Mouse (Mus musculus) forebrain, embryonic 15.5 days (tissue): Measurements from ENCODE around the gene Rad21l. TPM values are rescaled to one million over a fixed set of nuclear protein-coding genes. Genes with fewer than 3 reads are reported as not detected.
A peak's percentile ranks its signal among the peaks of the same experiment; 100 is the strongest.

ENCODE experiments used
- ATAC-seq: fragments of 200-750 bp; cut with Nextera tagmentation; replicated peaks from 2 replicates; pipeline ENCODE4 v1.8.0; 2017; ENCODE audit warnings: mild to moderate bottlenecking, moderate TSS enrichment, moderate library complexity
- H3K27ac ChIP-seq: fragments of 300-500 bp; sonication (generic); replicated peaks from 2 replicates; pipeline ENCODE4 v1.5.1; 2015; ENCODE audit warnings: mild to moderate bottlenecking, inconsistent platforms
- H3K27me3 ChIP-seq: fragments of 300-500 bp; sonication (generic); 2 replicates; pipeline ENCODE4 v1.6.1; 2015; ENCODE audit warnings: inconsistent platforms
- H3K36me3 ChIP-seq: fragments of 300-500 bp; sonication (generic); 2 replicates; pipeline ENCODE4 v1.6.1; 2015; ENCODE audit warnings: mild to moderate bottlenecking, inconsistent platforms
- H3K4me1 ChIP-seq: fragments of 300-500 bp; sonication (generic); 2 replicates; pipeline ENCODE4 v1.6.1; 2015; ENCODE audit warnings: inconsistent platforms
- H3K4me2 ChIP-seq: fragments of 300-500 bp; sonication (generic); replicated peaks from 2 replicates; pipeline ENCODE4 v1.6.1; 2015; ENCODE audit warnings: mild to moderate bottlenecking, inconsistent platforms
- H3K4me3 ChIP-seq: fragments of 300-500 bp; sonication (generic); 2 replicates; pipeline ENCODE4 v1.5.1; 2015; ENCODE audit warnings: mild to moderate bottlenecking, inconsistent platforms
- H3K9ac ChIP-seq: fragments of 300-500 bp; sonication (generic); replicated peaks from 2 replicates; pipeline ENCODE4 v1.6.1; 2015; ENCODE audit warnings: mild to moderate bottlenecking, inconsistent platforms
- H3K9me3 ChIP-seq: fragments of 300-500 bp; sonication (generic); 2 replicates; pipeline ENCODE4 v1.6.1; 2016; ENCODE audit warnings: inconsistent platforms
- WGBS: fragments of 180-500 bp; shearing (Covaris S2); methylation state at CpG from one replicate; pipeline ENCODE4 v1.1.7; 2015; ENCODE audit warnings: mixed read lengths; 5-methylcytosine and 5-hydroxymethylcytosine counted together
- polyA plus RNA-seq: library from polyadenylated mRNA; unstranded; fragments of >200 nt; fragmentation: Nextera tagmentation; extraction: Ambion mirVana; gene quantifications from 2 replicates; pipeline ENCODE4 v1.2.1, GENCODE M21; 2015

The Rad21l gene
- polyA plus RNA-seq, 1 experiment from 2014 or later, result 0.10 TPM

DNA sequence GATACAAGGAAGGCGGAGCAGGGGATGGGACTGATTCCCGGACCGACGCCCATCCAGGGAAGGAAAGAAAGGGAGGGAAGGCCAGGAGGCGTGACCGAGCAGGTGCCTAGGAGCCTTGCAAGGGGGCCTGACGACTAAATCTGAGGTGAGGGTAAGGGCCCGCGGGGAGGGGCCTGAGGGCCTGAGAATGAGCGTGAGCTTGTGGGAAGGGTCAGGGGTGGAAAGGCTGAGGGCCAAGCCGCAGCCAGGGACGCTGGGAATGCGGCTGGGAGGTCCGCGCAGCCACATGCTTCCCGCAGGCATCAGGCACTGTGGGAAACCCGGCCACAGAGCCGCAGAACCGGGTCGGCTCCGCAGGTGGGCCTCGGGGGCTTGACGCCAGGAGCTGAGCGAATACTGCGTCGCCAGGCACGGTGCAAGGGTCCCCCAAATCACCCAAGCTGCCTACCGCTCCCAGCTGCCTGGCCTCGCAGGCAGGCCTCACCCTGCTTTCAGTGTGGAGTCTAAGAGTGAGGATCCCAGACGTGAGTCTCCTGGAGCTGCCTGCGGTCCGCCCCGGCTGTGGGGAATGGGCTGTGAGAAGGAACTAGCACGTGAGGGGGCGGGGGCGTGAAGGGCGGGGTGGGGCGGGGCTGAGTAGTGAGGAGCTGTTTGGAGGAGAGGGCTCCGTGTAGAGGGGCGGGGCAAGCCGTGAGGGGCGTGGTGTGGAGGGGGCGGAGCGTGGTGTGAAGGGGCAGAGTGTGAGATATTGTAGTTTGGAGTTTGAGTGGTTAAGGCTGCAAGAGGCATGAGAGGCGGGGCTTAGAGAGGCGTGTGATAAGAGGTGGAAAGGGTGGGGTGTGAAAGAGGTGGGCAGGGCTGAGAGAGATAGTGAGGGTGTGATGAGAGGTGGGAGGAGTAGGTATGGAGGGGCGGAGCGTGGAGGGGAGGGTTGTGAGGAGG is 2.0 kb upstream of the Rad21l start:
- ATAC-seq, result peak; percentile 35; the same call in 1 of the 2 replicates
- H3K4me1 ChIP-seq, result no peaks in the 10 kb centered on the region; the same call in 1 of the 2 replicates
- H3K36me3 ChIP-seq, result no peaks in the 10 kb centered on the region
- H3K4me3 ChIP-seq, result peak overlapping the region; percentile 7; the same call in 1 of the 2 replicates
- H3K9ac ChIP-seq, result no peak overlapping the region
- no peak overlapping the region for H3K27ac ChIP-seq
- H3K9me3 ChIP-seq, result no peaks in the 10 kb centered on the region
- H3K27me3 ChIP-seq, result no peaks in the 10 kb centered on the region
- H3K4me2 ChIP-seq, result peak overlapping the region; percentile 30
- whole genome bisulfite sequencing, result 41% methylated on average over 48 of the region's 48 CpGs

DNA sequence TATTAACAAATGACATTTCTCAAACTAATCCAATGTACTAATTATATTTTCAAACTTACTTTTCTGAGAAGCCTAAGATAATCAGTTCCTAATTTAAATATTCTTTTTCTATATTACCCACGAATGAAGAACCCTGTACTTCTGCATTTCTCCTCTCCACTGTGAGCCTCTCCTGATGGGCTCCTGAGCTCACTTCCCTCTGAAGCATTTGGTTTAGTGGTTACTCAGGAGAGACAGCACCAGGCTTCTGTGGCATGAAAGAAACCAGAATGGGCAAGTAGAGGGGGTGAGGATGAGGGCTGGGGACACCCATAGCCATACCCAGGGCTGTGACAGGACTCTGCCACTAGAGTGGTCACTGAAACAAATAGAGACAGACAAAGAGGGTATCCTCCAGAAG is 16.3 kb downstream of the Rad21l start:
- Histone ChIP-seq H3K36me3 (no peaks in the 10 kb centered on the region), H3K27me3 (no peaks in the 10 kb centered on the region), H3K9ac (no peak overlapping the region), H3K4me1 (no peaks in the 10 kb centered on the region), H3K4me3 (no peak overlapping the region), H3K27ac (no peak overlapping the region), H3K4me2 (no peak overlapping the region), H3K9me3 (no peaks in the 10 kb centered on the region)
- WGBS, result 63% methylated on average over 1 of the region's 1 CpGs
- ATAC-seq, result no peak

DNA sequence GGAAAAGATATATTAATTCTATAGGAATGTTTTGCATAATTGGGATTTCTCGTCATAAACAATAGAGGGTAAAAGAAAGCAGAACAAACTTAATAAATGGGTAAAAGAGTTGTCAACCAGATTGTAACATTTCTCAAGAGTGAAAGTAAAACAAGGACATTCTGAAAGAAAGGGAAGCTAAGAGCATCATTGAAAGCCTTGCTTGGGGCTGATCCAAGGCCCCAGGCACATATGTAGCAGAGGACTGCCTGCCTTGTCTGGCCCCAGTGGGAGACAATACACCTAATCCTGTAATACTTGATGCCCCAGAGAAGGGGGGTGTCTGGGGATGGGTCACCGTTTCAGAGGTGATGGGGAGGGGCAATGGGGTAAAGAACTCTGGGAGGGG is 32.3 kb downstream of the Rad21l start:
- 48% methylated on average over 2 of the region's 2 CpGs for WGBS
- Histone ChIP-seq H3K9ac (no peak overlapping the region), H3K27me3 (no peaks in the 10 kb centered on the region), H3K27ac (no peak overlapping the region), H3K4me3 (no peak overlapping the region), H3K4me2 (no peak overlapping the region), H3K36me3 (no peaks in the 10 kb centered on the region), H3K9me3 (no peaks in the 10 kb centered on the region), H3K4me1 (peaks cover 19% of the 10 kb centered on the region)
- no peak for ATAC-seq

DNA sequence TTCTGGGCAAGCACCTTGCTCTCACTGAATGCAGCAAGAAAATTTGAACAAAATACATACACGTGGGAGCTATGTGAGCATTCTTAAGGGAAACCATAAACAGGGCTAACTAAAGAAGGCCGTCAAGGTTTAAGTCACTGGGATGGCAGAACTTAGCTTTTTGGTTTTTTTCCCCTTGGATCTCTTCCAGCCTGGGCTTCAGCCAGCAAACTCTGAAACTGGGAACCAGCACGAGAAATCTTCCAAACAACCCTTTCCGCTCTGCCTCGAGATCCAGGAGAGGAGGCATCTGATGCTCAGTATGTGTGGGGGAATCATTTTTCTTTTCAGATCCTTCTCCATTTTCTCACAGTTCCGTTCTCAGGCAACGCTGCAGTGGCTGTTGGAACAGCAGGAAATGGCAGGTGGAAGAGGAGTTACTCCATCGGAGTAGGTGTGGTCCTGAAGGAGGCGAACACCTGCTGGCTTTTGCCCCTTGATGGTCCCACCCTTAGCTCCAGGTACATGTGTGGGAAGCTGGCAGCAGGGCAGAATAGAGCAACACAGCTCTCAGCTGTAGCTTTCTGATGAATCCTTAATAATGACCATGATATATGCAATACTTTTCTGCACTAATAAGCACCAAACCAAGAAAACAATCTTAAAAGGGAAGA is 32.8 kb downstream of the Rad21l start:
- Histone ChIP-seq H3K9ac (no peak overlapping the region), H3K4me2 (no peak overlapping the region), H3K9me3 (no peaks in the 10 kb centered on the region), H3K27me3 (no peaks in the 10 kb centered on the region), H3K27ac (no peak overlapping the region; the same call in 1 of the 2 replicates), H3K4me1 (peaks cover 21% of the 10 kb centered on the region), H3K4me3 (no peak overlapping the region), H3K36me3 (no peaks in the 10 kb centered on the region)
- no peak for ATAC-seq
- 57% methylated on average over 9 of the region's 9 CpGs for WGBS

DNA sequence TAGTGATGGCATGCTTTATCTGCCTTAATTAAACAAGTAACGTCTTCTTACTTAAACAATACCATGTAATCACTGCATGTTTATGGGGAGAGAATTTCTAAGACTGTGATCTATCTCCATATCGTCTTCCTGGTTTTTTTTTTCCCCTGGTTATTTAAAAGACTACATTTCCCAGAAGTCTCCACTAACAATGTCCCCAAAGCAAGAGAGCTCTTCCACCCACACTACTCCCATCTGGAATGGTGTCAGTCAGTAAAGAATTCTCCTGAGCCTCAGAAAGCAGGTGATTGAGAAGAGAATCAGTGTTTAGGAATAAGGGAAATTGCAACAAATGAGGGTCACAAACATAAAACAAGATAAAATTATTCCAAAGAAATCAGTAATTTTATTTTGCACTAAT is 33.4 kb downstream of the Rad21l start:
- no peak overlapping the region for H3K4me3 ChIP-seq
- H3K27ac ChIP-seq, result no peak overlapping the region
- no peak overlapping the region for H3K9ac ChIP-seq
- no peaks in the 10 kb centered on the region for H3K27me3 ChIP-seq
- WGBS, result 24% methylated on average over 2 of the region's 2 CpGs
- ATAC-seq, result no peak
- H3K4me1 ChIP-seq, result peaks cover 21% of the 10 kb centered on the region
- H3K36me3 ChIP-seq, result no peaks in the 10 kb centered on the region
- H3K4me2 ChIP-seq, result no peak overlapping the region
- H3K9me3 ChIP-seq, result no peaks in the 10 kb centered on the region

DNA sequence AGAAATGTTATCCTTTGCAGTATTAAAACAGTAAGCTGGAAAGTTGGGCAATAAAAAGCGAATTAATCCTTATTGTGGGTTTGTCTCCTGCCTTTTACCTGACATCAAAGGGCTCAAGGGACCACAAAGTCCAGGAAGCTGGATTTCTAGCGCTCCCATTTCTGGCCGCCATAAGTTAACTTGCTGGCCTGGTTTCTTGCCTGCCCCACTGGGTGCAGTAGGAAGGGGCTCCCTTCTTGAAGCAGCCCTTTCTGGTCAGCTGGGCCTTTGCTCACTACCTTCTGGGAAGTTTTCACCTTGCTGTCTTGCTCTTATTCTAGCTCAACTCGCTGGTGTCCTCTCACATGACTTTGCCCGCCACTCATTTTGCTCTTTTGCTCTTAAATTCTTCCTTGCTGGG is 35.4 kb downstream of the Rad21l start:
- H3K9ac ChIP-seq, result no peak overlapping the region
- no peak overlapping the region for H3K27ac ChIP-seq
- 38% methylated on average over 5 of the region's 5 CpGs for WGBS
- peaks cover 21% of the 10 kb centered on the region for H3K4me1 ChIP-seq
- ATAC-seq, result no peak
- no peak overlapping the region; the same call in 1 of the 2 replicates for H3K4me3 ChIP-seq
- no peaks in the 10 kb centered on the region for H3K36me3 ChIP-seq
- peak overlapping the region; percentile 81; the same call in 1 of the 2 replicates for H3K4me2 ChIP-seq
- no peaks in the 10 kb centered on the region for H3K27me3 ChIP-seq
- no peaks in the 10 kb centered on the region for H3K9me3 ChIP-seq

DNA sequence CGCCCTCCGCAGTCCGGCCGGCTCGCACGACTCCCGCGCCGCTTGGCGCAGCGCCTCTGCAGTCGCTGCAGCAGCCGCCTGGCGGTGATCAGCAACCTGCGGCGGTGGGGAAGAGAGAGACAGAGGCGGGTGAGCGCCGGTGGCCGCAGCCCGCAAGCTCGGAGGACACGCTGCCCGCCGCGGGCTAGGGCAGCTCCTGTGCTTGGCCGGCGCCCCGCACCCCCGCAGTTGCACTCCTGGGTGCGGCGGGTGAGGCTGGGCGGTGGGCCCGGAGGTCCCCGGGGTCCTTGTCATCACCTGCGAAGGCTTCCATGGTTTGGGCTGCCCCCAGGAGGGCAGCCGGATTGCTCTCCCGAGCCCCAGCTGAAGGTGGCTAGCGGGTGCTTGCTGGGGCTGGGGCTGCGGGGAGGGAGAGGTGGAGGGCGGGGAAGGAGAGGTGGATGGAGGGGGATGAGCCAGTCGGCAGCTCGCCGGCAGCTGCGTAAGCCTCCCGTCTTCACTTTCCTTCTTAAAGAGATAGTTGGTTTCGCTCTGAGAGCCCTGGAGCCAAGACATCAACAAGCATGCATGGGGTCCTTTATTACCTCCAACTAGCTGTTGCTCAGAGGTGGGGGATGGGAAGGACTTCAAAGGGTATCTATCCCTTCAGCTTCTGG is 36.0 kb downstream of the Rad21l start, which contains the start of gene Snph:
Gene Snph, minus strand, starts transcription at position 435 of the 656 bp plus-strand sequence.
- WGBS, result 0% methylated on average over 45 of the region's 47 CpGs
- peak; percentile 81 for ATAC-seq

DNA sequence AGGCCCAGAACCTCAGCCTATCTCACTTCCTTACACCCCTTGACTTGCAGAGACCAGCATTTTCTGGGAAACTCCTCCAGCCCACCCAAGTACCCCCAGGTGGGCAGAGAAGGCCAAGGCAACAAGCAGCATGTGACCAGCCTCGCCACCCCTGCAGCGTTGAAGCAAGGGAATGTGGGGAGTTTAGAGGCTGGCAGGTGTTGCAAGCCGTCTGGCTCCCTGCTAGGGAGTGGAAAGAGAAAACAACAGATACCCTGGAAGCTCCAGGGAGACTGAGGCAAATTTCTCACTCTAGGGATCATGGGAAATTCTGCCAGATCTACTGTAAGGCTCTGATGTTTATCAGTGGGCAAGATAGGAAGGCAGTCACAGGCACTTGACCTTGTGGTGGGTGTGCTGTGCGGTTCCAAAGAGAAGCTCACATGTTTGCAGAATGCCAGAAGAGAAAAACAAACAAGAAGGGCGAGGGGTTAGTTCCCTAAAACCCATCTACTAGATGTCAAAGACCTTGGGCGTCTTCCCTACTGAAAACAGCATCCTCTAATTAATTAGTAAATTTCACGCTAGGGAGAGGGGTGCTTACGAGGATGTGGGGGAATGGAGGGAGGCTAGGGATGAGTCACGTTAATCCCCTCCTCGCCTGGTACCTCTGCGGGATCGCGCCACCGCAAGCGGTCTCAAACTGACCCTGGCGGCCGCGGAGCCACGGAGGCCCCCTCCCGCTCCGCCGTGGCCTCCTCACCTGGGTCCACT is 36.8 kb downstream of the Rad21l start:
- 2% methylated on average over 22 of the region's 22 CpGs for WGBS
- Histone ChIP-seq H3K27ac (peak overlapping the region; percentile 77), H3K4me3 (peak overlapping the region; percentile 80), H3K4me1 (peaks cover 21% of the 10 kb centered on the region), H3K9me3 (no peaks in the 10 kb centered on the region), H3K9ac (peak overlapping the region; percentile 86), H3K27me3 (no peaks in the 10 kb centered on the region), H3K36me3 (no peaks in the 10 kb centered on the region), H3K4me2 (peak overlapping the region; percentile 81)
- ATAC-seq, result peak; percentile 10; the same call in 1 of the 2 replicates

More for the DNA sequence above, 36.0 kb downstream of the Rad21l start, which contains the start of gene Snph:
- Histone ChIP-seq H3K9me3 (no peaks in the 10 kb centered on the region), H3K4me3 (peak within 1 kb of the TSS; percentile 80), H3K9ac (peak within 1 kb of the TSS; percentile 86), H3K4me2 (peak within 1 kb of the TSS; percentile 81), H3K27me3 (no peaks in the 10 kb centered on the region), H3K27ac (peak within 1 kb of the TSS; percentile 77), H3K4me1 (peaks cover 21% of the 10 kb centered on the region), H3K36me3 (no peaks in the 10 kb centered on the region)

DNA sequence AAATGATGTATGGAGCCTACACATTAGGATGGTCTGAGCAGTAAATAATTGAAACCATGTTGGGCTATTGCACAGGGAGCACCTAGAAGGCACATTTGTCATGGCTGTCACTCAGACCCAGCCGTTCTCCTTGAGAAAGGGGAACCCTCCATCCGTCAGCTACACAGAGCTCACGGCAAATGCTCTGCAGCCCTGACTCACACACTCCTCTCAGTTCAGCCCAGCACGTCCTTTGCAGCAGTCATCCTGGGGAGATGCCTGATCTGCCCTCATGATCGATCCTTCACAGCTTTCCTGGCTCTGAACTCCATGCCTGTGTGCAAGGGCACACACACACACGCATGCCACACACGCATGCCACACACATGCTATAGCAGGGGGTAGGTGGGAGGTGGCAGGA is 39.0 kb downstream of the Rad21l start:
- no peak for ATAC-seq
- H3K4me1 ChIP-seq, result peaks cover 13% of the 10 kb centered on the region
- no peak overlapping the region for H3K9ac ChIP-seq
- H3K9me3 ChIP-seq, result no peaks in the 10 kb centered on the region
- no peak overlapping the region for H3K27ac ChIP-seq
- no peak overlapping the region for H3K4me2 ChIP-seq
- WGBS, result 80% methylated on average over 7 of the region's 7 CpGs
- no peak overlapping the region for H3K4me3 ChIP-seq
- no peaks in the 10 kb centered on the region for H3K36me3 ChIP-seq
- no peaks in the 10 kb centered on the region for H3K27me3 ChIP-seq

DNA sequence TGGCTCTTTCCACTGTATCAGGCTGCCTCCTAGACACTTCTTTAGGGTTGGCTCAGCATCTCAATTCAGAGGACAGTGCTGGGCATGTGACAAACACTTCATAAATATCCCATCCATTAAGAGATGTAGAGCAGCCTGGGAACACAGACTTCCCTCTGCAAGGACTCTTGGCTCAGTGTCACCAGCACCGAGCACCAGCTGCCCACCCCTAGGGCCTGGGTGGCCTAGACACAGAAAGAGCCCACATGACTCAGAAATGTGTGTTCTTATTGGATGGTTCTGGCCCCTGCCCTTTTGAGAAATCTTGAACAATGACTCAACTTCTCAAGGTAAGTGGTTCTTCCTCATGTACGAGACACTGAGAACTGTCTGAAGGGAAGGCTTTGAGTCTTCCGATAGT is 40.3 kb downstream of the Rad21l start:
- no peak overlapping the region for H3K9ac ChIP-seq
- H3K4me3 ChIP-seq, result no peak overlapping the region
- no peaks in the 10 kb centered on the region for H3K27me3 ChIP-seq
- H3K9me3 ChIP-seq, result no peaks in the 10 kb centered on the region
- no peak for ATAC-seq
- H3K27ac ChIP-seq, result no peak overlapping the region
- H3K4me1 ChIP-seq, result peaks cover 13% of the 10 kb centered on the region
- H3K4me2 ChIP-seq, result no peak overlapping the region
- no peaks in the 10 kb centered on the region for H3K36me3 ChIP-seq
- WGBS, result 82% methylated on average over 3 of the region's 3 CpGs

DNA sequence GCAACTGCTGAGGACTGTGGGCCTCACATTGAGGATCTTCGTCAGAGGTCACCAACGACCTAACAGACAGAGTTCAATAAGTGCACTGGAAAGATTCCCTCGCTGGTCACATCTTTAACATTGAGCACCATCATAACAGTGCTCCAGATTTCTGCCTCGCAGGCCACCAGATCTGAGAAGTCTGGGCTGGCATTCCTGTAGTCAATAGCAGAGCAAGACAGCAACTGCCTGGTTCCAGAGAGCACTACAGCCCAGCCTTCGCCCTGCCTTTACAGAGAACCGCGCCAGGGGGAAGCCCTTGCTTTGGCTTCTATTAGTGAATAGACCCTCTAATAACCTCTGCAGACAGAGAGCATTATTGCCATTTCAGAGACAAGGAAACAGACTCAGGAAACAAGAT is 42.0 kb downstream of the Rad21l start:
- H3K36me3 ChIP-seq, result no peaks in the 10 kb centered on the region
- no peak overlapping the region for H3K4me2 ChIP-seq
- H3K4me3 ChIP-seq, result no peak overlapping the region
- ATAC-seq, result no peak
- 88% methylated on average over 7 of the region's 7 CpGs for WGBS
- no peak overlapping the region for H3K27ac ChIP-seq
- H3K9ac ChIP-seq, result no peak overlapping the region
- H3K4me1 ChIP-seq, result peaks cover 4% of the 10 kb centered on the region; the same call in 1 of the 2 replicates
- no peaks in the 10 kb centered on the region for H3K27me3 ChIP-seq
- H3K9me3 ChIP-seq, result no peaks in the 10 kb centered on the region
